In genomic region chr11:97428726-97429077, GRCm38 (mm10) we compare ENCODE assay signal across 8 mouse cellular contexts. TPM values are rescaled to one million over a fixed set of nuclear protein-coding genes. Genes with fewer than 3 reads are reported as not detected.
DNase-seq lines count a peak whose midpoint lies in the region; ATAC-seq and TF ChIP-seq lines count a peak whose summit lies in the region.

No protein-coding gene starts in this region.

- peak; percentile 17; the same call in 1 of the 2 replicates for ATAC-seq in forebrain, embryonic 15.5 days (replicated peaks)
- peak; percentile 8; the same call in 1 of the 2 replicates for ATAC-seq in liver, embryonic 15.5 days (ENCODE audit: insufficient read depth)

- no peak overlapping the region for H3K9ac ChIP-seq in heart, adult 2 months (ENCODE audit: low read depth, low read length)
- H3K9ac ChIP-seq in CH12.LX (ENCODE audit: insufficient read depth, low read depth), result peak overlapping the region; percentile 2; the same call in 1 of the 2 replicates
- H3K9ac ChIP-seq in forebrain, embryonic 15.5 days (replicated peaks), result peak overlapping the region; percentile 44
- peak overlapping the region; percentile 67 for H3K9ac ChIP-seq in liver, embryonic 15.5 days

- TF ChIP-seq CTCF in heart, adult 2 months (IDR thresholded peaks at IDR 0.05), result no peak
- TF ChIP-seq CTCF in CH12.LX (conservative IDR thresholded peaks at IDR 0.05 in 1 of 2, IDR thresholded peaks at IDR 0.05 in 1 of 2; ENCODE audit: low read depth in 2 of 2, low read length in 2 of 2), result no peak

- H3K9me3 ChIP-seq in CH12.LX (replicated peaks; ENCODE audit: low read length), result no peaks in the 10 kb centered on the region
- H3K9me3 ChIP-seq in forebrain, embryonic 15.5 days, result no peaks in the 10 kb centered on the region
- no peaks in the 10 kb centered on the region for H3K9me3 ChIP-seq in liver, embryonic 15.5 days (replicated peaks)

- intact Hi-C loops in heart, adult 2 months (cut with DNase I), result no loop called here
- intact Hi-C loops in heart, postnatal 36 days (cut with DNase I), result no loop called here

- 29% methylated on average over 4 of the region's 4 CpGs for WGBS in heart, adult 2 months
- WGBS in forebrain, embryonic 15.5 days, result 45% methylated on average over 4 of the region's 4 CpGs
- WGBS in liver, embryonic 15.5 days (ENCODE audit: insufficient replicate concordance), result 35% methylated on average over 4 of the region's 4 CpGs

- no peak for TF ChIP-seq POLR2A in heart, adult 2 months (IDR thresholded peaks at IDR 0.05; ENCODE audit: insufficient read depth, low read depth, low read length)
- no peak for TF ChIP-seq POLR2A in CH12.LX (IDR thresholded peaks at IDR 0.05; ENCODE audit: low read depth, low read length)

- peak overlapping the region; percentile 53 for H3K4me3 ChIP-seq in heart, adult 2 months
- H3K4me3 ChIP-seq in CH12.LX (replicated peaks in 1 of 3; ENCODE audit: low read depth in 2 of 3, low read length in 2 of 3, poor library complexity in 1 of 3), result peak overlapping the region; percentile 20 to 46 (median 32)
- peak overlapping the region; percentile 39 for H3K4me3 ChIP-seq in forebrain, embryonic 15.5 days
- H3K4me3 ChIP-seq in liver, embryonic 15.5 days (replicated peaks), result peak overlapping the region; percentile 61

- in situ Hi-C loops in CH12.LX (cut with MboI; ENCODE audit: low pct_ligation_motif_present, low pct_unique_long_range_greater_than_20kb, low sequenced_read_pairs), result no loop called here

- dilution Hi-C loops in CH12.LX (cut with MboI; ENCODE audit: extremely low pct_ligation_motif_present, extremely low pct_unique_long_range_greater_than_20kb, low sequenced_read_pairs), result no loop called here

- peak overlapping the region; percentile 36 for H3K27ac ChIP-seq in heart, adult 2 months
- H3K27ac ChIP-seq in CH12.LX (ENCODE audit: insufficient read depth, low read depth), result peak overlapping the region; percentile 57
- H3K27ac ChIP-seq in forebrain, embryonic 15.5 days (replicated peaks), result 0 out of 2 replicates have a peak overlapping the region, but pooled peaks have one; percentile 0
- H3K27ac ChIP-seq in liver, embryonic 15.5 days (replicated peaks), result peak overlapping the region; percentile 97

- peak overlapping the region; percentile 57 for H3K4me2 ChIP-seq in CH12.LX (ENCODE audit: insufficient read depth, low read depth, poor library complexity, severe bottlenecking)
- peak overlapping the region; percentile 65 for H3K4me2 ChIP-seq in forebrain, embryonic 15.5 days (replicated peaks)
- peak overlapping the region; percentile 96 for H3K4me2 ChIP-seq in liver, embryonic 15.5 days

- TF ChIP-seq EP300 in heart, adult 2 months (IDR thresholded peaks at IDR 0.05; ENCODE audit: insufficient read depth, low read depth, low read length), result no peak
- TF ChIP-seq EP300 in CH12.LX (IDR thresholded peaks at IDR 0.05; ENCODE audit: low read length), result no peak

- H3K79me2 ChIP-seq in heart, adult 2 months (replicated peaks; ENCODE audit: control insufficient read depth, insufficient read depth, low read length), result no peaks in the 10 kb centered on the region
- H3K79me2 ChIP-seq in CH12.LX (replicated peaks; ENCODE audit: control insufficient read depth, extremely low read depth, insufficient read depth, poor library complexity, severe bottlenecking), result no peaks in the 10 kb centered on the region

- no peak for TF ChIP-seq RAD21 in CH12.LX (IDR thresholded peaks at IDR 0.05; ENCODE audit: low read depth, low read length)

- H3K36me3 ChIP-seq in heart, adult 2 months (ENCODE audit: control insufficient read depth, insufficient read depth, low read length), result no peaks in the 10 kb centered on the region
- peaks cover 0 to 1% of the 10 kb centered on the region in 2 experiments for H3K36me3 ChIP-seq in CH12.LX (replicated peaks in 1 of 2; ENCODE audit: control insufficient read depth in 1 of 2, insufficient read depth in 1 of 2, low read length in 1 of 2)
- no peaks in the 10 kb centered on the region for H3K36me3 ChIP-seq in forebrain, embryonic 15.5 days
- 0 out of 2 replicates have a peak, but pooled peaks cover 2% of the 10 kb centered on the region for H3K36me3 ChIP-seq in liver, embryonic 15.5 days (replicated peaks)

- peaks cover 10% of the 10 kb centered on the region for H3K4me1 ChIP-seq in heart, adult 2 months (ENCODE audit: control insufficient read depth, insufficient read depth, low read length)
- H3K4me1 ChIP-seq in CH12.LX (ENCODE audit: control insufficient read depth in 1 of 2, insufficient read depth in 2 of 2), result peaks cover 19 to 61% of the 10 kb centered on the region in 2 experiments; a peak in 3 of 4 replicates
- peaks cover 12% of the 10 kb centered on the region for H3K4me1 ChIP-seq in forebrain, embryonic 15.5 days
- peaks cover 81% of the 10 kb centered on the region for H3K4me1 ChIP-seq in liver, embryonic 15.5 days (replicated peaks)

- no peak for DNase-seq in heart, adult 2 months
- no peak for DNase-seq in heart, postnatal 36 days
- DNase-seq in CH12.LX (ENCODE audit: extremely low read depth), result no peak
- DNase-seq in urinary bladder, postnatal 25 days (ENCODE audit: low spot score), result no peak
- no peak for DNase-seq in gastrocnemius, postnatal 10 days
- no peak for DNase-seq in retina, embryonic 14.5 days (ENCODE audit: low spot score)

- no peaks in the 10 kb centered on the region for H3K27me3 ChIP-seq in heart, adult 2 months (ENCODE audit: control insufficient read depth, insufficient read depth, low read length)
- H3K27me3 ChIP-seq in CH12.LX (replicated peaks), result no peaks in the 10 kb centered on the region
- H3K27me3 ChIP-seq in forebrain, embryonic 15.5 days, result no peaks in the 10 kb centered on the region
- no peaks in the 10 kb centered on the region for H3K27me3 ChIP-seq in liver, embryonic 15.5 days

TF ChIP-seq in CH12.LX, 34 proteins besides CTCF, POLR2A, EP300 and RAD21:
- TF ChIP-seq UBTF (IDR thresholded peaks at IDR 0.05; ENCODE audit: low read depth, low read length) (no peak), TBP (conservative IDR thresholded peaks at IDR 0.05; ENCODE audit: low read depth, low read length) (no peak), MAZ (IDR thresholded peaks at IDR 0.05; ENCODE audit: low read depth, low read length) (no peak), ZNF384 (IDR thresholded peaks at IDR 0.05; ENCODE audit: low read depth, low read length) (peak; percentile 64; the same call in 1 of the 2 replicates)

RNA-seq across cellular contexts. Expression of gene Arhgap23, which starts 13.4 kb away (rescaled TPM):
- total RNA-seq in heart, adult 2 months (2021), result 10 to 100 TPM; 12.8 to 13.7 TPM
- 18.4 and 19.2 TPM in 2 replicates for polyA plus RNA-seq in heart, adult 2 months (2012; rRNA removed)
- total RNA-seq in heart, postnatal 36 days (2021), result 10 to 100 TPM; 16.0 to 18.0 TPM
- total RNA-seq in CH12.LX (2012; rRNA removed) (2.1 and 4.2 TPM in 2 replicates), CH12.LX (2014; rRNA removed) (0.89 and 1.2 TPM in 2 replicates)
- 4.9 and 5.6 TPM in 2 replicates for polyA plus RNA-seq in CH12.LX (2012; ENCODE audit: insufficient read length, low read depth)
- polyA plus RNA-seq in forebrain, embryonic 15.5 days (2015; fragmentation: Nextera tagmentation; extraction: Ambion mirVana), result 7.1 and 8.4 TPM in 2 replicates
- polyA plus RNA-seq in liver, embryonic 15.5 days (2015; fragmentation: Nextera tagmentation; extraction: Ambion mirVana), result 6.6 and 9.4 TPM in 2 replicates
- total RNA-seq in gastrocnemius, postnatal 10 days (2021), result 10 to 100 TPM; 13.5 to 18.9 TPM

Comparison
In these comparisons a context has a peak if more than half of its experiments do, and no peak if none do; other contexts are left out.
1. H3K27ac ChIP-seq: peak in every context shown above with its lines; median percentile 97 in liver, embryonic 15.5 days; 57 in CH12.LX; 36 in heart, adult 2 months; 0 in forebrain, embryonic 15.5 days.